Mouse (Mus musculus) forebrain, embryonic 12.5 days (tissue): ENCODE data around the gene Fam76b. TPM values are rescaled to one million over a fixed set of nuclear protein-coding genes. Genes with fewer than 3 reads are reported as not detected.

Source experiments
- ATAC-seq: fragments of 200-750 bp; cut with Nextera tagmentation; 2 replicates; pipeline ENCODE4 v1.8.0; 2017; ENCODE audit warnings: moderate TSS enrichment; ENCODE audit not compliant: low FRiP score
- H3K27ac ChIP-seq: fragments of 300-500 bp; sonication (generic); 2 replicates; pipeline ENCODE4 v1.5.1; 2016; ENCODE audit warnings: mild to moderate bottlenecking
- H3K27me3 ChIP-seq: fragments of 300-500 bp; sonication (generic); 2 replicates; pipeline ENCODE4 v1.6.1; 2016; ENCODE audit warnings: mild to moderate bottlenecking
- H3K36me3 ChIP-seq: fragments of 300-500 bp; sonication (generic); replicated peaks from 2 replicates; pipeline ENCODE4 v1.6.1; 2016; ENCODE audit warnings: mild to moderate bottlenecking
- H3K4me1 ChIP-seq: fragments of 300-500 bp; sonication (generic); 2 replicates; pipeline ENCODE4 v1.6.1; 2016
- H3K4me2 ChIP-seq: fragments of 300-500 bp; sonication (generic); 2 replicates; pipeline ENCODE4 v1.6.1; 2016; ENCODE audit warnings: mild to moderate bottlenecking, moderate library complexity
- H3K4me3 ChIP-seq: fragments of 300-500 bp; sonication (generic); replicated peaks from 2 replicates; pipeline ENCODE4 v1.5.1; 2016; ENCODE audit warnings: mild to moderate bottlenecking
- H3K9ac ChIP-seq: fragments of 300-500 bp; sonication (generic); 2 replicates; pipeline ENCODE4 v1.6.1; 2016; ENCODE audit warnings: mild to moderate bottlenecking
- H3K9me3 ChIP-seq: fragments of 300-500 bp; sonication (generic); 2 replicates; pipeline ENCODE4 v1.6.1; 2016
- WGBS: fragments of 180-500 bp; shearing (Covaris S2); methylation state at CpG from one replicate; pipeline ENCODE4 v1.1.7; 2016; 5-methylcytosine and 5-hydroxymethylcytosine counted together
- polyA plus RNA-seq: library from polyadenylated mRNA; unstranded; fragments of >200 nt; fragmentation: Nextera tagmentation; extraction: Ambion mirVana; gene quantifications from 2 replicates; pipeline ENCODE4 v1.2.1, GENCODE M21; 2016

Fam76b gene
- polyA plus RNA-seq, 1 experiment from 2014 or later = 34.6 TPM

GRCm38 (mm10) chr9:13904091-13904779 lies 76.7 kb downstream of the Fam76b start:
- H3K4me1 ChIP-seq = no peaks in the 10 kb centered on the region
- H3K4me2 ChIP-seq = no peak overlapping the region
- no peaks in the 10 kb centered on the region for H3K9me3 ChIP-seq
- no peak overlapping the region for H3K4me3 ChIP-seq
- H3K9ac ChIP-seq = no peak overlapping the region
- ATAC-seq = no peak
- H3K27me3 ChIP-seq = no peaks in the 10 kb centered on the region
- H3K36me3 ChIP-seq = no peaks in the 10 kb centered on the region
- WGBS = 92% methylated on average over 5 of the region's 5 CpGs
- no peak overlapping the region for H3K27ac ChIP-seq

Other genes with a start within 250 kb of the Fam76b start
- 70.0 and 72.3 TPM in 2 replicates for gene Mtmr2, start 79.3 kb upstream of the Fam76b start, polyA plus RNA-seq
- 72.8 and 76.5 TPM in 2 replicates for gene Cep57, start 609 bp upstream of the Fam76b start, polyA plus RNA-seq